Mouse (Mus musculus): Measurements from ENCODE around the gene Igflr1.

DNA sequence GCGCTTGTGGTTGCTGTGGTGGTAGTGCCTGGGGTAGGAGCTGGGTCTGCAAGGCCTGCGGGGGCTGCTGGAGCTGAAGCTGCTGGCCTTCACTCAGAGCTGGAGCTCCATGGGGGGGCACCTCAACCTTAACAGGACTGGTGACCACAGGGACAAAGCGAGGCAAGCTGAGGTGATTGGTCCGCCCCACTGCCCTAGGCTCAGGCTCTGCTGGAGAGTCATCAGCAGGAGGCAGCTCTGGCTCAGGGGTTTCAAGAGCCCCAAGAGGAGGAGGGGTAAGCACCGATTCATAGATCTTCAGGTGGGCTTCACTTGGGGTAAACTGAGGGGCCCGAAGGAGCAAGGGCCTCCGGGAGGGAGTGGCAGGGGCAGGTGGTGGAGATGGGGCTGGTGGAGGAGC, 19.9 kb downstream of the Igflr1 start:
- TF ChIP-seq POLR2A (IDR thresholded peaks at IDR 0.05; ENCODE audit: borderline replicate concordance, control insufficient read depth, low read depth, low read length) = peak; percentile 20; the same call in 1 of the 2 replicates
- no peak for TF ChIP-seq CTCF (IDR thresholded peaks at IDR 0.05; ENCODE audit: control insufficient read depth, insufficient read depth, low read length)

Measured in bone marrow, adult 2 months (tissue).